Mouse (Mus musculus) MEL (cell line): ENCODE data around the gene Acsl4.

Experiments used
- CHD1 ChIP-seq: IDR thresholded peaks from 2 replicates; pipeline ENCODE4 v1.6.1; 2012; ENCODE audit warnings: low read depth, mild to moderate bottlenecking, inconsistent platforms, low read length, improper control_type of control experiment
- CTCF ChIP-seq, 3 experiments: IDR thresholded peaks in 2 of 3; conservative IDR thresholded peaks in 1 of 3; 2 replicates each; pipeline ENCODE4 v1.5.1; 2011 to 2012; ENCODE audit warnings: low read length in 3 of 3, low read depth in 2 of 3, mild to moderate bottlenecking in 2 of 3, improper control_type of control experiment in 1 of 3, inconsistent platforms in 1 of 3, mixed read lengths in 1 of 3, moderate library complexity in 1 of 3; ENCODE audit not compliant: control insufficient read depth in 1 of 3, insufficient read depth in 1 of 3, poor library complexity in 1 of 3, severe bottlenecking in 1 of 3
- ELF1 ChIP-seq: IDR thresholded peaks from 2 replicates; pipeline ENCODE4 v1.6.1; 2014; ENCODE audit warnings: low read depth, mild to moderate bottlenecking, inconsistent platforms, low read length, improper control_type of control experiment, moderate library complexity
- EP300 ChIP-seq, 2 experiments: IDR thresholded peaks; 2 replicates each; pipeline ENCODE4 v1.6.1; 2011; ENCODE audit warnings: improper control_type of control experiment in 2 of 2, low read length in 2 of 2, low read depth in 1 of 2, mild to moderate bottlenecking in 1 of 2
- ETS1 ChIP-seq: IDR thresholded peaks from 2 replicates; pipeline ENCODE4 v1.6.1; 2012; ENCODE audit warnings: low read depth, mild to moderate bottlenecking, inconsistent platforms, low read length, improper control_type of control experiment, moderate library complexity
- KAT2A ChIP-seq: conservative IDR thresholded peaks from 2 replicates; pipeline ENCODE4 v1.6.1; 2012; ENCODE audit warnings: low read depth, low read length, improper control_type of control experiment, inconsistent platforms
- MAFK ChIP-seq: IDR thresholded peaks from 2 replicates; pipeline ENCODE4 v1.6.1; 2011; ENCODE audit warnings: low read depth, mild to moderate bottlenecking, low read length, improper control_type of control experiment, borderline replicate concordance
- USF1 ChIP-seq: IDR thresholded peaks from 2 replicates; pipeline ENCODE4 v1.6.1; 2014; ENCODE audit warnings: low read depth, mild to moderate bottlenecking, inconsistent platforms, low read length, improper control_type of control experiment, moderate library complexity

GRCm38 (mm10) chrX:142303456-142303855, 86.9 kb downstream of the Acsl4 start:
- TF ChIP-seq ETS1 (no peak), KAT2A (no peak), CTCF (IDR thresholded peaks at IDR 0.05 in 2 of 3, conservative IDR thresholded peaks at IDR 0.05 in 1 of 3; ENCODE audit: control insufficient read depth in 1 of 3, insufficient read depth in 1 of 3, low read depth in 2 of 3, low read length in 3 of 3, poor library complexity in 1 of 3, severe bottlenecking in 1 of 3) (no peak), ELF1 (no peak), EP300 (IDR thresholded peaks at IDR 0.05; ENCODE audit: low read depth in 1 of 2, low read length in 2 of 2) (no peak), CHD1 (no peak), USF1 (no peak), MAFK (no peak)
